Mouse (Mus musculus) liver, embryonic 13.5 days (tissue): ENCODE measurements at regions not wholly inside any gene's neighbourhood (a gene's known extent, or its start where the extent isn't known, plus 50 kb on each side); places are given as distances from the start of the nearest gene placed in this dataset.
A peak's percentile ranks its signal among the peaks of the same experiment; 100 is the strongest.

ENCODE experiments used
- ATAC-seq: fragments of 200-750 bp; cut with Nextera tagmentation; 2 replicates; pipeline ENCODE4 v1.8.0; 2017; ENCODE audit warnings: low read depth, mild to moderate bottlenecking, moderate number of reproducible peaks, moderate library complexity
- DNase-seq: peaks from one replicate; pipeline ENCODE4 v3.0.0; 2022
- H3K27ac ChIP-seq: fragments of 300-500 bp; sonication (generic); 2 replicates; pipeline ENCODE4 v1.5.1; 2015; ENCODE audit warnings: moderate library complexity, mild to moderate bottlenecking, inconsistent platforms
- H3K27me3 ChIP-seq: fragments of 300-500 bp; sonication (generic); 2 replicates; pipeline ENCODE4 v1.6.1; 2015; ENCODE audit warnings: mild to moderate bottlenecking, inconsistent platforms
- H3K36me3 ChIP-seq: fragments of 300-500 bp; sonication (generic); 2 replicates; pipeline ENCODE4 v1.6.1; 2015; ENCODE audit warnings: mild to moderate bottlenecking, inconsistent platforms
- H3K4me1 ChIP-seq: fragments of 300-500 bp; sonication (generic); replicated peaks from 2 replicates; pipeline ENCODE4 v1.6.1; 2015; ENCODE audit warnings: inconsistent platforms
- H3K4me2 ChIP-seq: fragments of 300-500 bp; sonication (generic); 2 replicates; pipeline ENCODE4 v1.6.1; 2015; ENCODE audit warnings: inconsistent platforms, mild to moderate bottlenecking, moderate library complexity
- H3K4me3 ChIP-seq: fragments of 300-500 bp; sonication (generic); replicated peaks from 2 replicates; pipeline ENCODE4 v1.5.1; 2015; ENCODE audit warnings: mild to moderate bottlenecking, inconsistent platforms
- H3K9ac ChIP-seq: fragments of 300-500 bp; sonication (generic); 2 replicates; pipeline ENCODE4 v1.6.1; 2015; ENCODE audit warnings: mild to moderate bottlenecking, inconsistent platforms
- H3K9me3 ChIP-seq: fragments of 300-500 bp; sonication (generic); replicated peaks from 2 replicates; pipeline ENCODE4 v1.6.1; 2016; ENCODE audit warnings: inconsistent platforms
- WGBS: fragments of 180-500 bp; shearing (Covaris S2); methylation state at CpG from one replicate; pipeline ENCODE4 v1.1.7; 2015; ENCODE audit not compliant: insufficient replicate concordance; 5-methylcytosine and 5-hydroxymethylcytosine counted together
- microRNA counts: library from miRNA; unstranded; fragments of <30 nt; microRNA quantifications from one replicate; lab custom pipeline; 2016
- microRNA-seq: library from miRNA; unstranded; fragments of <30 nt; microRNA quantifications from one replicate; pipeline ENCODE4, GENCODE M21; 2016

DNA sequence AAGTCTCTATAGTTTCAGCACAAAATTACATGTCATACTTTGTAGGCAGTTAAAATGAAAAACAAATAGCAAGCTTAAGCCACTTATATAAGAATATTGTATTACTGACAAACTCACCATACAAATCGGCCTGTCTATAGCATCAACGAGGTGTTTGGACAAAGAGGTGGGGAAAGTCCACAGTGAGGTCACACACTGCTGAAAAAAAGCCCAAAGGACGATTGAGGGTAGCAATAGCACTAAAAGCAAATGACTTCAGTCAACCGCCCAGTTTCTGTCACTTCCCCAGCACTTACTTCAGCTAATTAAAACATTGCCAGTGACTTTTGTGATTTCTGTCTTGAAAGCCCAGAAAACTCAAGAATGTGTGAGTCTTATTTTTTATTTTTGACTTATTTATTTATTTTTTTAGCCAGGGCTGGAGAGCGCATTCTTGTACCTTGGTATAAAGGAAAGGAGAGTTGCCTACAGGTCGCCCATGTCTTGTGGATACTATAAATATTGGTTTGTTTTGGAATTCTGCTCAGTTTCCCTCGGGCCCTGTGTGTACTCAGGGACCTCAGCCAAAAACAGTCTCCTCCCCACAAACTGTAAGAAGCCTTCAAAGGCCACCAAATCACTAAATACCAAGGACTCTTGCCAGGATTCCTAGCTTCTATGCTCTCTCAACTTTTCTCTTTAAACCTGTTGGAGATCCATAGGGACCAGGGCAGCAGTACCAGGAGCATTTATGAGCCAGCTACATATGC lies 71.2 kb upstream of the 4933415F23Rik start:
- no peaks in the 10 kb centered on the region for H3K27me3 ChIP-seq
- H3K4me1 ChIP-seq = no peaks in the 10 kb centered on the region
- H3K4me2 ChIP-seq = no peak overlapping the region
- 47% methylated on average over 7 of the region's 7 CpGs for WGBS
- DNase-seq (no peak), ATAC-seq (no peak)
- no peaks in the 10 kb centered on the region for H3K9me3 ChIP-seq
- no peaks in the 10 kb centered on the region for H3K36me3 ChIP-seq
- no peak overlapping the region for H3K27ac ChIP-seq
- H3K4me3 ChIP-seq = no peak overlapping the region
- H3K9ac ChIP-seq = no peak overlapping the region

DNA sequence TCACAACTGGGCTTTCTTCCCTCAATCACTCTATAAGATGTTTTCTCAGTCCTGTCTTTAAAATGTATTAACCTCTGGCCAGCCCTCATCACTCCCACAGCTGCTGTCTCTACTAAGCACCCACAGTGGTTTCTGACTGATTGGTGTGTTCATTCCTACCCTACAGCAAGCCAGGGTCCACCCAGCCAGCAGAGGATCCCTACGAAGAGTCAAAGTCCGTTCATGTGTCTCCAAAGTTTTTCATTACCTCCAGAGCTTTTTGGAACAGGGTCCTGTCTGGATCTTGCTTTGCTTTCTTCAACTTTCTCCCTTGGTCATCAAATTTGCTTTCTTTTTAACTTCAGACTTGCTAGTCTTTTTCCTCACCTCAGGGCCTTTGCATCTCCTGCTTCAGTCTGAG lies 69.3 kb upstream of the 4933415F23Rik start:
- Histone ChIP-seq H3K4me1 (no peaks in the 10 kb centered on the region), H3K4me3 (no peak overlapping the region), H3K27ac (no peak overlapping the region), H3K27me3 (no peaks in the 10 kb centered on the region), H3K9me3 (no peaks in the 10 kb centered on the region), H3K4me2 (no peak overlapping the region), H3K36me3 (no peaks in the 10 kb centered on the region), H3K9ac (no peak overlapping the region)
- DNase-seq (no peak), ATAC-seq (no peak)
- 76% methylated on average over 2 of the region's 2 CpGs for WGBS

DNA sequence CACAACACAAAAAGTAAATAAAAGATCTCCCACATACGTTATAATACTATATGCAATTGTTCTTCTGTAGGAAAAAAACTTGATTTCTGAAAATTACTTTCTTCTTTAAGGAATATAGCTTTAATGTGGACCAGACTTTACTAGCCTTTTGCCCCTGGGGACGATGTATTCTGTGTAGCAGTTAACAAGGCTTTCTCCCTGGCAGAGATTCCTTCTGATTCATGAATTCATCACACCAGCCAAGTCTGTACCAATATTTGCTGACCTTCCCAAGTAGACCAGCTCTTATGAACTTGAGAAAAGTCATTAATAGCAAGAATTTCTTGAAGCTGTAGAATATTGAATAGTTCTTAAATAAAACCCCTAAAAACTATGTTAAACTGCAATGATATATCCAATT lies 68.7 kb upstream of the 4933415F23Rik start:
- no peak overlapping the region for H3K27ac ChIP-seq
- no peak overlapping the region for H3K9ac ChIP-seq
- H3K4me2 ChIP-seq = no peak overlapping the region
- H3K36me3 ChIP-seq = no peaks in the 10 kb centered on the region
- H3K4me3 ChIP-seq = no peak overlapping the region
- H3K9me3 ChIP-seq = no peaks in the 10 kb centered on the region
- DNase-seq (no peak), ATAC-seq (no peak)
- no peaks in the 10 kb centered on the region for H3K4me1 ChIP-seq
- H3K27me3 ChIP-seq = no peaks in the 10 kb centered on the region
- WGBS = 49% methylated on average over 2 of the region's 2 CpGs

DNA sequence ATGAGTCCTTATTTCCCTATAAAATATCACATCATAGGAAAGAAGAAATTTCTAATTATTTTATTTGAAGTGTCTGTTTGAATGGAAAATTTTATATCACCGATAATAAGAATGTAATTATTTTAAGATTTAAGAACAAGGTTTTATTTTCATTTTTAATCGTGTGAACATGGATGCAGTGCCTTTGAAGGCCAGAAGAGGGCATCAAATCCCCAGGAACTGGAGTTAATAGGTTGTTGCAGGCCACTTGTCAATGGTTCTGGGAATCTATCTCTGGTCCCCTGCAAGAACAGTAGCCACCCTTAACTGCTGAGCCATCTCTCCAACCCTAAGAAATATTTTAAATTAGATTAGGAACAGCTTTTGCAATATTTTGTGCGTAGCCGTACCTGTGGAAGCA lies 66.5 kb upstream of the 4933415F23Rik start:
- H3K4me3 ChIP-seq = no peak overlapping the region
- 71% methylated on average over 4 of the region's 4 CpGs for WGBS
- no peak overlapping the region for H3K9ac ChIP-seq

DNA sequence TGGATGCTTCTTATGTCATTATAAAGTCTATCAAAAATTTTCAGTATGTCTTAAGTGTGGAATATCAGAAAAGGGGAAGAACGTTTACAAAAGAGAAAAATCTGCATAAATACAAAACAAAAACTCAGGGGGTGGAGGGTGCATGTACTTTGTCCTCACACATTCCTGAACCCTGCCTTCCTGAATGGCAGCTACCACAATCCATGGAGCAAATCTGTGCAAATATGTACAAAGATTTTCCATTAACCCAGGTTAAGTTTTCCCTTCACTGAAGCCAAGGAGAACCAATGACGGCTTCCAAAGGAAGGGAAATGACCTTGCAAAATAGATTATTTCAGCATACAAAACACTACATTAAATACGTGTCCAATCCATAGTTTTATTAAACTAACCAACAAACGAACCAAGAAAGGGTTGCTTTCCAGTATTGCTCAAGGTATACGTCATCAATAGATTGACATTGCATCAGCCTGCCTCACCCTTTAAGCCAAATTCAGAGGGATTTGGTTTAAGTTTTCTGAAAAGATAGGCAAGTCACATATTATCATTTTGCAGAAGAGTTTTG lies 61.4 kb upstream of the 4933415F23Rik start:
- no peaks in the 10 kb centered on the region for H3K9me3 ChIP-seq
- H3K4me3 ChIP-seq = no peak overlapping the region
- H3K36me3 ChIP-seq = no peaks in the 10 kb centered on the region
- DNase-seq (no peak), ATAC-seq (peak; percentile 64)
- H3K4me1 ChIP-seq = no peaks in the 10 kb centered on the region
- H3K9ac ChIP-seq = no peak overlapping the region
- WGBS = 53% methylated on average over 5 of the region's 5 CpGs
- peak overlapping the region; percentile 71; the same call in 1 of the 2 replicates for H3K27ac ChIP-seq
- no peaks in the 10 kb centered on the region for H3K27me3 ChIP-seq
- H3K4me2 ChIP-seq = no peak overlapping the region

More for the DNA sequence above, 66.5 kb upstream of the 4933415F23Rik start:
- Histone ChIP-seq H3K4me1 (no peaks in the 10 kb centered on the region), H3K27ac (no peak overlapping the region), H3K36me3 (no peaks in the 10 kb centered on the region), H3K4me2 (no peak overlapping the region), H3K27me3 (no peaks in the 10 kb centered on the region), H3K9me3 (no peaks in the 10 kb centered on the region)
- ATAC-seq (no peak), DNase-seq (no peak)

DNA sequence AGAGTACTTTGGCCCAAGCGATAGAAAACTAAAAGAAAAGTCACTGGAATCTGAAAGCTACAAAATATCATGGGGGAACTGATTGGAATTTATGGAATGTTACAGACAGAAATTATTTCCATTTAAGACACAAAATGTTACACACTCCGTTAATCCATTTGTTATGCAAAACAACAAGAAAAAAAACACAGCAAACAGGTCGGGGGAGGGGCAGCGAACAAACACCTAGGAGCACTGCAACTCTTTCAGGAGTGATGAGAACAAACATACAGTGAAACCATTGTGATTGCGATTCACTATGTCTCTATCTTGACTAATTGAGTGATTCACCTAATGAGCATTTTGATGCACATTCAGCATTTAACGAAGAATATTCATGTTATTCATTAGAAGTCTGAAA lies 60.7 kb upstream of the 4933415F23Rik start:
- no peak for ATAC-seq
- WGBS = 64% methylated on average over 6 of the region's 6 CpGs

More for the DNA sequence above, 60.7 kb upstream of the 4933415F23Rik start:
- Histone ChIP-seq H3K27ac (no peak overlapping the region), H3K27me3 (no peaks in the 10 kb centered on the region), H3K36me3 (no peaks in the 10 kb centered on the region), H3K4me3 (no peak overlapping the region), H3K9ac (no peak overlapping the region), H3K4me1 (no peaks in the 10 kb centered on the region), H3K9me3 (no peaks in the 10 kb centered on the region), H3K4me2 (no peak overlapping the region)
- no peak for DNase-seq

MicroRNAs in the stretch of these regions (microRNA counts, 519-probe panel; counts per million panel counts)
- microRNA mmu-miR-30a (lab: Ali Mortazavi, UCI) (4,508 counts per million, percentile 42 among the panel's probes with 10 or more counts), microRNA mmu-miR-30c (lab: Ali Mortazavi, UCI) (6,045 counts per million, percentile 75 among the panel's probes with 10 or more counts)

Small RNAs in the stretch of these regions (microRNA-seq; reads per million reads assigned to microRNA genes)
- gene Mir30a = 17,035 reads per million, percentile 96 among the genes with 10 or more reads in this experiment
- gene Mir30c-2 = 66.4 reads per million, percentile 47 among the genes with 10 or more reads in this experiment
